Mouse (Mus musculus) testis, adult 2 months (tissue): ENCODE data around the gene Cfap100.

Source experiments
- CTCF ChIP-seq: fragments of 200-500 bp; IDR thresholded peaks from 2 replicates; pipeline ENCODE4 v1.5.1; 2012; ENCODE audit warnings: low read depth, mild to moderate bottlenecking, inconsistent platforms, low read length, moderate library complexity; ENCODE audit not compliant: control insufficient read depth, insufficient read depth, insufficient replicate concordance
- POLR2A ChIP-seq: fragments of 200-500 bp; IDR thresholded peaks from 2 replicates; pipeline ENCODE4 v1.6.1; 2012; ENCODE audit warnings: low read depth, mild to moderate bottlenecking, inconsistent platforms, low read length, moderate library complexity; ENCODE audit not compliant: control insufficient read depth

- no peak for TF ChIP-seq POLR2A
- no peak for TF ChIP-seq CTCF
Observed at GRCm38 (mm10) chr6:90393948-90394347, 34.6 kb downstream of the Cfap100 start.
